Mouse (Mus musculus): ENCODE data around the gene Smad6.

DNA sequence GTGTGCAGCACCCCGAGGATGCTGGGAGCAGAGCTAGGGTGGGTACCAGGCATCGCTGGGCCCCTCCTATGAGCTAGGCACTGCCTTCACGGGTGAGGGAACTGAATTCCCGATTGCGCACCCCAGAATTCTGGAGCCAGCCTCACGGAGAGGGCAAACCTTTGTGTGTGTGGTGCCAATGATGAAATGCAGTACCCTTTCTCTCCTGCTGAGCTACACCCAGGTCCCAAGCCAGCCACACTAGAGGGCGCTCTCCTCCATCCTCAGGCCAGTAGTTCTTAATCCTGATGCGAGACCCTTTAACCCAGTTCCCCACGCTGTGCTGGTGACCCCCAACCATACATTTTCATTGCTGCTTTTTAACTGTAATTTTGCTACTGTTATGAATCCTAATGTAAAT, 65.8 kb downstream of the Smad6 start:
- TF ChIP-seq TAL1 (IDR thresholded peaks at IDR 0.05; ENCODE audit: low read length) (no peak), GATA1 (IDR thresholded peaks at IDR 0.05; ENCODE audit: low read length) (no peak)

Data from erythroblast, embryonic 14.5 days (primary cell).